Mouse (Mus musculus) myocyte (in vitro differentiated cells): ENCODE results near the gene Sacm1l. TPM values are rescaled to one million over a fixed set of nuclear protein-coding genes. Genes with fewer than 3 reads are reported as not detected.

Source experiments
- H3K27me3 ChIP-seq: one replicate; pipeline ENCODE4 v1.6.1; 2011; ENCODE audit not compliant: control insufficient read depth, insufficient read depth, insufficient read length
- H3K36me3 ChIP-seq: one replicate; pipeline ENCODE4 v1.6.1; 2011; ENCODE audit not compliant: control insufficient read depth, insufficient read depth
- H3K4me2 ChIP-seq: one replicate; pipeline ENCODE4 v1.6.1; 2011; ENCODE audit warnings: low read depth, control low read depth
- H3K4me3 ChIP-seq: one replicate; pipeline ENCODE4 v1.5.1; 2011; ENCODE audit warnings: mild to moderate bottlenecking, control low read depth, moderate library complexity
- H3K79me2 ChIP-seq: one replicate; pipeline ENCODE4 v1.6.1; 2011; ENCODE audit not compliant: control insufficient read depth, insufficient read depth
- H3ac ChIP-seq: one replicate; pipeline ENCODE4 v1.6.1; 2011; ENCODE audit not compliant: control insufficient read depth, insufficient read length
- CEBPB ChIP-seq: IDR thresholded peaks from 2 replicates; pipeline ENCODE4 v1.6.1; 2011; ENCODE audit warnings: mild to moderate bottlenecking, moderate library complexity; ENCODE audit not compliant: poor library complexity, insufficient read depth, severe bottlenecking
- E2F4 ChIP-seq: IDR thresholded peaks from one replicate; pipeline ENCODE4 v1.6.1; 2011; ENCODE audit warnings: mild to moderate bottlenecking, control low read depth, moderate library complexity; ENCODE audit not compliant: insufficient read depth
- MAX ChIP-seq: IDR thresholded peaks from one replicate; pipeline ENCODE4 v1.6.1; 2011; ENCODE audit warnings: low read depth, mild to moderate bottlenecking, control low read depth
- MYOD1 ChIP-seq, 3 experiments: IDR thresholded peaks; one replicate each; pipeline ENCODE4 v1.6.1; 2011; ENCODE audit warnings: control low read depth in 2 of 3, low read depth in 2 of 3, mild to moderate bottlenecking in 2 of 3, moderate library complexity in 1 of 3; ENCODE audit not compliant: insufficient read length in 2 of 3, control insufficient read depth in 1 of 3
- MYOG ChIP-seq, 3 experiments: IDR thresholded peaks; one replicate each; pipeline ENCODE4 v1.6.1; 2011; ENCODE audit warnings: control low read depth in 2 of 3, low read depth in 2 of 3, mild to moderate bottlenecking in 2 of 3; ENCODE audit not compliant: insufficient read length in 2 of 3, control insufficient read depth in 1 of 3, insufficient read depth in 1 of 3
- POLR2A ChIP-seq: IDR thresholded peaks from one replicate; pipeline ENCODE4 v1.6.1; 2011; ENCODE audit warnings: low read depth, mild to moderate bottlenecking, control low read depth, moderate library complexity; ENCODE audit not compliant: insufficient read length
- POLR2AphosphoS2 ChIP-seq: IDR thresholded peaks from one replicate; pipeline ENCODE4 v1.6.1; 2011; ENCODE audit warnings: low read depth, control low read depth; ENCODE audit not compliant: insufficient read length
- REST ChIP-seq: IDR thresholded peaks from one replicate; pipeline ENCODE4 v1.6.1; 2011; ENCODE audit warnings: mild to moderate bottlenecking, control low read depth, moderate library complexity; ENCODE audit not compliant: insufficient read depth, insufficient read length
- SRF ChIP-seq: IDR thresholded peaks from one replicate; pipeline ENCODE4 v1.6.1; 2011; ENCODE audit warnings: low read depth; ENCODE audit not compliant: control insufficient read depth, insufficient read length
- TCF12 ChIP-seq: IDR thresholded peaks from one replicate; pipeline ENCODE4 v1.6.1; 2011; ENCODE audit warnings: mild to moderate bottlenecking, control low read depth; ENCODE audit not compliant: poor library complexity, insufficient read depth, severe bottlenecking
- TCF3 ChIP-seq: IDR thresholded peaks from one replicate; pipeline ENCODE4 v1.6.1; 2011; ENCODE audit warnings: low read depth, control low read depth; ENCODE audit not compliant: insufficient read length
- USF1 ChIP-seq: IDR thresholded peaks from one replicate; pipeline ENCODE4 v1.6.1; 2011; ENCODE audit warnings: low read depth, mild to moderate bottlenecking, control low read depth, moderate library complexity
- polyA plus RNA-seq: library from polyadenylated mRNA; unstranded; fragments of >200 nt; fragmentation: generic; extraction: Trizol; gene quantifications from one replicate; pipeline ENCODE4 v1.2.1, GENCODE M21; 2012; ENCODE audit warnings: missing spikeins

Gene Sacm1l
- polyA plus RNA-seq, 1 experiment = 11.0 TPM

DNA sequence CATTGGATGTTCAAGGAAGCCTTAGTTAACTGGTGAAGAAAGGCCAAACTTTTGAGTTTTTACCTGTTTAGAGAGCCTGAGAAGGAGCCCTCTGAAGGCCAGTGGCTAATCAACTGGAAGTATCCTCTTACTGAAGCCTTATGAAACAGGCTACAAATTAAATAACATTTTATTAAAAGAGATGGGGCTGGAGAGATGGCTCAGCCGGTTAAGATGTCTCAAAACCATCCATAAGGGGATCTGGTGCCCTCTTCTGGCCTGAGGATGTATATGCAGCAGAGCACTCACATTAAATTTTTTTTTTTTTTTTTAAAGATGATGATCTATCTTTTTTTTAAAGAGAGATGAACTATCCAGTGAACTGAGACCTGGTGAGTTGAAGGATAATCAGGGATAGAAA is 4.5 kb upstream of the Sacm1l start:
- TF ChIP-seq MYOG (IDR thresholded peaks at IDR 0.05; ENCODE audit: control insufficient read depth in 1 of 3, insufficient read depth in 1 of 3, insufficient read length in 2 of 3, low read depth in 2 of 3) (no peak), TCF3 (no peak), POLR2AphosphoS2 (no peak), POLR2A (no peak), REST (no peak), USF1 (no peak), MYOD1 (IDR thresholded peaks at IDR 0.05; ENCODE audit: control insufficient read depth in 1 of 3, insufficient read length in 2 of 3, low read depth in 2 of 3) (no peak)
- no peak overlapping the region for H3ac ChIP-seq
- no peaks in the 10 kb centered on the region for H3K27me3 ChIP-seq
- no peak overlapping the region for H3K4me3 ChIP-seq
- peaks cover 5% of the 10 kb centered on the region for H3K36me3 ChIP-seq
- H3K4me2 ChIP-seq = no peak overlapping the region
- H3K79me2 ChIP-seq = peaks cover 1% of the 10 kb centered on the region

DNA sequence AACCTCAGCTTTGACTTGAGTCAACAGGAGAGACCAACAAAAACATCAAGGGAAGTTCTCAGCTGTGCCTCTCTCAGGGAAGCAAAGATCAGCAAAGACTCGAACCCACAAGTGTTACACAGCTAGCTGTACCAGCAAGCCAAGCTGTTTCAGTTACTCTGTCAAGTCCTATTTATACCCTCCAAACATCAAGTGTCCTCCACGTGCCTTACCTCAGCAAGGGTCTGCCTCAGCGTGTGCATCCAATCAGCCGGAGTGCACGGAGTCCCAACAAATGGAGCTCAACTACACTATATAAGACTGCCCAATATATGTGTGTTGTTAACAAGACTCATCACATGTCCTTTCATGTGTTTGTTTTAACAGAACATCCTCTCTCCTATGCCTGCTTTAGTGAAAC is 3.1 kb upstream of the Sacm1l start:
- Histone ChIP-seq H3K4me2 (no peak overlapping the region), H3K79me2 (peaks cover 15% of the 10 kb centered on the region), H3K4me3 (no peak overlapping the region), H3K36me3 (no peaks in the 10 kb centered on the region), H3K27me3 (no peaks in the 10 kb centered on the region), H3ac (no peak overlapping the region)
- TF ChIP-seq E2F4 = no peak
- TF ChIP-seq TCF12 = no peak
- no peak for TF ChIP-seq MYOG (IDR thresholded peaks at IDR 0.05; ENCODE audit: control insufficient read depth in 1 of 3, insufficient read depth in 1 of 3, insufficient read length in 2 of 3, low read depth in 2 of 3)
- no peak for TF ChIP-seq SRF
- TF ChIP-seq TCF3 = no peak
- TF ChIP-seq MYOD1 (IDR thresholded peaks at IDR 0.05; ENCODE audit: control insufficient read depth in 1 of 3, insufficient read length in 2 of 3, low read depth in 2 of 3) = no peak
- no peak for TF ChIP-seq MAX
- no peak for TF ChIP-seq USF1
- no peak for TF ChIP-seq POLR2A
- TF ChIP-seq REST = no peak
- no peak for TF ChIP-seq CEBPB

DNA sequence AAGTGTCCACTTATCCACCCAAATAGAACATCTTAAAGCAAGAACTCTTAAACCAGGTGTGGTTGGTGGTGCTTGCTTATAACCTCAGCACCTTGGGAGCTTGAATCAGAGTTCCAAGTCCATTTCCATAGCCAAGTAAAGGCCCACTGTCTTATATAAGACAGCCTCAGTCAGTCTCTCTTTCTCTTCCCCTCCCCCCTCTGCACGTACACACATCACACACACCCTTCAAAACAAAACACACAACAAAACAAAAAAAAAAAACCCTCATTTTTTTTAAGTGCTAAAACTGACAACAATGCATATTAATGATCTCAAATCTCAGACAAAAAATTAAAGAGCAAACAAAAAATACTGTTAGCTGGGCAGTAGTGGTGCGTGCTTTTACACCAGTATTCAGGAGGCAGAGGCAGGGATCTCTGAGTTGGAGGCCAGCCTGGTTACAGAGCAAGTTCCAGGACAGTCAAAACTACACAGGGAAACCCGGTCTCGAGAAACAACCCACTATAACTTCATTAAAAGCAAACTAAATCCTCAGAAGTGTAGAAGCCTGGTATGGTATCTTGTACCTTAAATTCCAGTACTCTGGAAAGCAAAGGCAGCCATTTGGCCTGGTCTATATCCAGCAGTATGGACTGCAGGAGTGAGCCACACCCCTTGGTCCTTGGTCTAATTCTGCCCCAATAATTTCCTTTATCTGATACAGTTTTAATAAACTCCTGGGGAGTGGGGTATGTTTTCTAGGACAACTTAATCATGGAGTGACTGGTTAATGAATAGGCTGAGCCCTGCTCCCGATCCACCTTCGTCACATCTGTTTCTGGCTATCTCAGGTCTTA is 1.3 kb upstream of the Sacm1l start:
- no peak overlapping the region for H3ac ChIP-seq
- H3K79me2 ChIP-seq = peaks cover 33% of the 10 kb centered on the region
- no peaks in the 10 kb centered on the region for H3K36me3 ChIP-seq
- H3K27me3 ChIP-seq = no peaks in the 10 kb centered on the region
- H3K4me3 ChIP-seq = peak overlapping the region; percentile 61
- TF ChIP-seq USF1 (no peak), E2F4 (no peak), TCF3 (no peak), POLR2A (no peak), CEBPB (no peak), REST (no peak), MYOG (IDR thresholded peaks at IDR 0.05; ENCODE audit: control insufficient read depth in 1 of 3, insufficient read depth in 1 of 3, insufficient read length in 2 of 3, low read depth in 2 of 3) (no peak), POLR2AphosphoS2 (no peak), SRF (no peak), MYOD1 (IDR thresholded peaks at IDR 0.05; ENCODE audit: control insufficient read depth in 1 of 3, insufficient read length in 2 of 3, low read depth in 2 of 3) (no peak), TCF12 (no peak), MAX (no peak)
- H3K4me2 ChIP-seq = peak overlapping the region; percentile 69

DNA sequence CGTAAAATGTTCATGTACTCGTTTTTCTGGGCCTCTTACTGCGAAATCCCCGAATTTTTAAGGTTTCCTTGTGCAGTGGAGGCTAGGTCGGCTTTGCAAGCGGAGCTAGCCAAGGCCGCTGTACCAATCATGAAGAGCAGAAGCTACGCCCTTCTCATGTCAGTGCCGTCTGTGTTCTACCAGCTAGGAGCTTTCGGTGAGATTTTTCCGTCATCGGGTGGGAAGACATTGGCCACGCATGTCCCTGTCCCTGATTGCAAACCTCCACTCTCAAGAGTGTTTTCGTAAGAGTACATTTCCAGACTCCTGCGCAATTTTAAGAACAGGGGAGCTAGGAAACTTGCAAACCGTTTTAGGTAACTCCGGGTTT is 648 bp upstream of the Sacm1l start:
- peak overlapping the region; percentile 69 for H3K4me2 ChIP-seq

More for the DNA sequence above, 648 bp upstream of the Sacm1l start:
- Histone ChIP-seq H3K36me3 (no peaks in the 10 kb centered on the region), H3K79me2 (peaks cover 39% of the 10 kb centered on the region), H3K27me3 (no peaks in the 10 kb centered on the region), H3ac (no peak overlapping the region), H3K4me3 (peak overlapping the region; percentile 61)
- TF ChIP-seq USF1 (no peak), MYOD1 (IDR thresholded peaks at IDR 0.05; ENCODE audit: control insufficient read depth in 1 of 3, insufficient read length in 2 of 3, low read depth in 2 of 3) (no peak), POLR2A (no peak), E2F4 (no peak), SRF (no peak), REST (no peak), MAX (no peak), MYOG (IDR thresholded peaks at IDR 0.05; ENCODE audit: control insufficient read depth in 1 of 3, insufficient read depth in 1 of 3, insufficient read length in 2 of 3, low read depth in 2 of 3) (no peak), TCF3 (no peak), CEBPB (no peak)
